Mouse (Mus musculus): ENCODE measurements around the gene Enpp7. TPM values are rescaled to one million over a fixed set of nuclear protein-coding genes. Genes with fewer than 3 reads are reported as not detected.

Enpp7 gene
- polyA plus RNA-seq (2012; ENCODE audit: low replicate concordance), result not detected in 2 replicates

DNA sequence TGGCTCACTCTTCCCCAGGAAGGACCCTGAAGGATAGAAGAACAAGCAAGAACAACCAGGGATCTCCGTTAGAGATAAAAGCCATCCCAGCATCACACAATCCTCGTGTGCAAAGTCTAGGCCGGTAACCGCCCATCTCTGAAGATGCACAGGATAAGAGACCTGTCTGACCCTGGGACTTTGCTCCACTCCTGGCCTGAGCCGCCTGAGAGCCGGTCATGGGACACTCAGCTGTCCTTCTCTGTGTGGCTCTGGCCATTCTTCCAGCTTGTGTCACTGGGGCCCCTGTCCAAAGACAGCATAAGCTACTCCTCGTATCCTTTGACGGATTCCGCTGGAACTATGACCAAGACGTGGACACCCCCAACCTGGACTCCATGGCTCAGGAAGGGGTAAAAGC, at the start of gene Enpp7:
Gene Enpp7 (plus strand): TSS at position 190 of the 400 bp plus-strand sequence.

DNA sequence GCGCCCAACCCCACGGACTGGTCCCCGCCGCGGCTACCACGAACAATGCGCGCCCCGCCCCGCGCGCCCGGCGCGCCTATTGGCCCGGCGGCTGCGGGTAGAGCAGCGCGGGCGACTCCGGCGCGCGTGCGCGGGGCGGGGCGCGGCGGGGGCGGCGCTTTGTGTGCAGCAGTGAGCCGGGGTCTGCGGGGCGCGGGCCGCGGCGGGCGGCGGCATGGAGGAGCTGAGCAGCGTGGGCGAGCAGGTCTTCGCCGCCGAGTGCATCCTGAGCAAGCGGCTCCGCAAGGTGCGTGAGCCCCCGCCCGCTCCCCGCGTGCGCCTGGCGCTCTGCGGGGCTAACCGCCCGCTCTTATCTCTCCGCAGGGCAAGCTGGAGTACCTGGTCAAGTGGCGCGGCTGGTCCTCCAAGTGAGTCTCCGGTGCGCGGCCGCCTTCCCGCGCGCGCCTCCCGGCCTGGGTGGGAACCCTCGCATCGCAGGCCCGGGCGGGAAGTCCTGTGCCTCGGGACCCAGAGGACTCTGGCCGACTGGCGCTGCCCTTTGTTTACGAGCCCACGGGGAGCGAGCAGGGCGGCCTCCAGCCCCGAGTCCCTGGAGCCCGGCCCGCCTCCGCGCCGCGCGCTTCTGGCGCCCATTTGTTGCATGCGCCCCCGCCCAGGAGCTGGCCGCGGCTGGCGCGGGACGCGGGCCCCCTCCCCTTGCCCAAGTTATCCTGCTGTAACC, 35.1 kb downstream of the Enpp7 start, which contains the start of gene Cbx2:
Gene Cbx2 (plus strand): TSS at position 68 of the 721 bp plus-strand sequence.

DNA sequence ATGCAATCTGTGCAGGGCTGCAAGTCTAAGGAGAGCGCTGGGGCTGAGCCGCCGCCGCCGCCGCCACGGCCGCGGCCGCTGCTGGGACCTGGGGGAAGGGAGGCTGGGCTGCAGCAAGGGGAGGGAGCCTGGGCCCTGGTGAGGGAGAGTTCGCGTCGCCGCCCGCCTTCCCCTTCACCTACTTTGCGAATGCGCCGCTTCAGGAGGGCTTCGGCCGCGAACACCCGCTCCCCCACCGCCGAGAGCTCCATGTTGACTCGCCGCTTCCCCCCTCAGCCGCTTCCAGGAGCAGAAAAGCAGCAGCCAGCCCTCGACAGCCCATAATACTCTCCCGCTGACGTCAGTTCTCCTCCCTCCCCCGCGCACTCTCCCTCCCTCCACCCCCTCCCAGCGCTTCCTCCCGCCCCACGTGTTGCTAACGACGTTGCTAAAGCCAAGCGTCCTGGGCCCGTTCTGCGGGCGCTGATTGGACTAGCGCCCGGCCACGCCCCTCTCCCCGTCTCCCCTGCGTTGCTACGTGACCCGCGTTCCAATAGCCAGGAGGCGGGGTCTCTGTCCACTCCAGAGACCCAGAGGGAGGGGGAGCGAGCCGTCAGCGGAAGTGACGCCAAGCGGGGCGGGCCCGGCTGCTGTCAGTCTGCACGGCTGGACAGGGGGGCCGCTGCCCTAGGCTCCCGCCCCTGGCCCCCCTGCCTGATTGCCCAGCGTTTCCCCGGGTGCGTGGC, 52.8 kb downstream of the Enpp7 start, which contains the start of gene Cbx8:
Gene Cbx8 (minus strand): TSS at position 370 of the 725 bp plus-strand sequence.

Other genes starting within 250 kb of the Enpp7 start
- gene Rbfox3, start 76.6 kb upstream of the Enpp7 start, polyA plus RNA-seq (2012; ENCODE audit: low replicate concordance), result 0.10 TPM in 1 of 2 replicates, not detected in the other
- gene Cbx2, start 34.8 kb downstream of the Enpp7 start, polyA plus RNA-seq (2012; ENCODE audit: low replicate concordance), result 3.0 and 4.6 TPM in 2 replicates
- 16.7 and 47.2 TPM in 2 replicates for gene Cbx8, start 52.8 kb downstream of the Enpp7 start, polyA plus RNA-seq (2012; ENCODE audit: low replicate concordance)
- gene Cbx4, start 98.0 kb downstream of the Enpp7 start, polyA plus RNA-seq (2012; ENCODE audit: low replicate concordance), result 108 and 258 TPM in 2 replicates
- gene Tbc1d16, start 240.3 kb downstream of the Enpp7 start, polyA plus RNA-seq (2012; ENCODE audit: low replicate concordance), result 3.5 and 5.2 TPM in 2 replicates
- 0.25 and 0.75 TPM in 2 replicates for gene Ccdc40, start 240.4 kb downstream of the Enpp7 start, polyA plus RNA-seq (2012; ENCODE audit: low replicate concordance)

Measured in hematopoietic multipotent progenitor cell, adult 10-12 weeks (in vitro differentiated cells).